Mouse (Mus musculus) spleen, postnatal 4 days (tissue): Measurements from ENCODE around the gene Plcxd3.

Source experiments
- DNase-seq, 2 experiments: peaks; one replicate each; pipeline ENCODE4 v3.0.0; 2022; ENCODE audit warnings: low spot score in 2 of 2

Gene Plcxd3

DNA sequence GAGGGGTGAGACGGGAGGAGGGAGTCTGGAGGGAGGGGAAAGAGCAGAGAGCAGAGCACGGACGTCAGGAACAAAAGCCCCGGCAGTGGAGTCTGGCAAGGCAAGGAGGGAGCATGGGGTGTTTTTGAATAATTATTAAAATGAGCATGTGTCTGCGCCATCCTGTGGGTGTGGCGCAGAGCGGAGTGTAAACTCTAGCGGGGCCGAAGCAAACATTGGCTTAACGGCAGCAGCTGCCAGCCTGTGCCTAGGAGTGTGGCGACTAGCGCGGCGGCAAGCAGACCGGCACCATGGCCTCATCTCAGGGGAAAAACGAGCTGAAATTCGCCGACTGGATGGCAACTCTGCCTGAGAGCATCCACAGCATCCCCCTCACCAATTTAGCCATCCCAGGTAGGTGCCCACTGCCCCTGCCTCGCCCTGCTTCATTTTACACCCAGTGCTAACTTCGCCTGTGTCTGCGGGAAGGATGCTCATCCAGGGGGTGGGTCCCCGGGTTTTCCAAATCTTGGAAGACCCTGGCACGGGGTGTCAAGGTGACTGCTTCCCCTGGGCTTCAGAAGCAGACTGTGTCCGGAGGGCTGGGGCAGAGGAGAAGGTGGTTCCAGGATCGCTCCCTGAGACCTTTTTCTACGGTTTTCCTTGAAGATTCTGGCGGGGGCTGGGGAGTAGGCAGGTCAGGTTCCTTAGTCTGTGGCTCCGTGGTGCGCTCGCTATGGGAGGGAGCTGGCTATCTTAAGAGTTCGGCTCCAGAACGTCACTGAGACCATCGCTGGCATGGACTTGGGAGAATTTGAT, at the start of gene Plcxd3:
Plcxd3 (plus strand) TSS at position 69 of the 798 bp plus-strand sequence.
- DNase-seq = no peak

DNA sequence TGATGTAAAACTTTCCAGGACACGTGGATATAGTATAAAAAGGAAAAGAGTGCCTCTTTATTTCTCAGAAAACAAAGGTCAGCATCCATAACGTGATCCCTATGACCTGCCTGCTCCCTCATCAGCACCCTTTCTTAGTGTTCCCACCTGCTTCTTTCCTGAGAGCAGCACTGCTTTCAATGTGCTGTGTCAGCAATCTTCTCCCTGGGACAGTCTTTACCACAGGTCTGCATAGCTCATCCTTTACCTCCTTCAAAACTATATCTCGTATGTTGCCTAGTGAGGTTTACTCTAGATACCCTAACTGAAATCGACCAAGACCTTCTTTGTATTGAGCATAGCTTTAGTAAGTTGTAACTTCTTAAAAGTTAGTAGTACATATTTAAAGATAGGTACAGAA, 43.4 kb upstream of the Plcxd3 start:
- DNase-seq = no peak

DNA sequence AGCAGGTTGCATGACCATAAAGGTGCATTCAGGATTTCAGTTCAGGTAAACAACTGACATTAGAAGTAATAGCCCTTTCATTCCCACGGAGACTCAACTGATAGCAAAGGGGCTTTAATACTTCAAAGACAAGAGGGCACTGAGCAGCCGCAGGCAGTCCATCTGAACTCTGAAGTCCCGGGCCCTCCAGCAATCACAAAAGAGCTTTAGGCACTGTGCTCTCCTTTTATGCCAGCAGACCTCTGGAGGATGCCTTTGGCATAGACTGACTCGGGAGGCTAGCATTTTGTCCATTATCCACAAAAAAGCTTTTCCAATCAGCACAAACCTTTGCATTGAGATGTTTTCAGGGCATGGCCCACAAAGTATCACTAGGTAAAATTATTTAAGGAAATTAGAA, 33.7 kb upstream of the Plcxd3 start:
- DNase-seq = no peak

DNA sequence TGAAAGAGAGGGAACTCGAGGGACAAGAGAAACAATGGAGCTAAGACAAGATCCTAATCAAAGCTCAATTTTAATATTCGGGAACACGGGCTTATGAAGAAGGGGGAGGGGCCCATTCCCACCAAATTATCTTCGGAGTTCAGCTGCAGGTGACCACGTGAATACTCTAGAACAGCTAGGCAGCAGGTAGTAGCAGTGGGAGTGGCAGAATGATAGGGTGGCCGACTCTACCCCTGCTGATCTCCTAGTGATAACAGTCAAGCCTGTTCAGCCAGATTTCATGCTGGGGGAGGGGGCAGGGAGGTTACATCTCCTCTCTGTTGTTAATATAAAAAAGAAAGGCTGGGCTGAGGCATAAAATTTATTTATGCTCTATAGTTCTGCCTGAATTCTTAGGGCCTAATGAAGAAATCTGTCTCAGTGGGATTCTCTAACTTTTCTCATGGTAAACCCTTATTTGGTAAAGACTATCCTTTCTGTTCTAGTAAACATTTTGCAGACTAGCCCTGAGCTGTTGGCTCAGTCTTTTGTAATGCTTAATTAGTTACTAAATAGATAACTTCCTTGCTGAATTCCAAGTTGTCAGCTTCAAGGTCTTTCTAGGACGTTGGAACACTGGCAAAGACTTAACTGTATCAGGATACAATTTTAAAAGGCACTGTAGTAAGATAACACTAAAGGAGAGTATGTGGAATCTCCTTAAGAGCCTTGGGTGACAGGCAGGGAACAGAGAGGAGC, 26.3 kb upstream of the Plcxd3 start:
- no peak for DNase-seq

DNA sequence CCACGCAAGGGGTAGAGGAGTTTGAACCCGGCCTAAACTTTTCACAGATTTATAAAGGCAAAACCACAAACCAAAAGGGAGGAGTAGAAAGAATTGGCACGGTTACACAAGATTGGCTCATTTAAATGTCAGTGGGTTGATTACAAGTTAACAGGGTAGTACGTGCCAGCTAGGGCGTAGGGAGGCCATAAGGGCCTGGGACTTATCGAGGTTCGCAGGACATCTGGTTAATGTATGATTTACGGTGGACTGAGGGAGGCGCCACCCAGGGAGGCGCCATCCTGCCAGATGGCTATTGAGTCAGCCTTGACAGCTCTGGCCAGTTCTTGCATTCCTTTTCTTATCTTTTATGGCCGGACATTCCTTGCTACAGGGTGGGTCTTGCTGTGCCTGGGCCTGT, 18.9 kb upstream of the Plcxd3 start:
- no peak for DNase-seq

DNA sequence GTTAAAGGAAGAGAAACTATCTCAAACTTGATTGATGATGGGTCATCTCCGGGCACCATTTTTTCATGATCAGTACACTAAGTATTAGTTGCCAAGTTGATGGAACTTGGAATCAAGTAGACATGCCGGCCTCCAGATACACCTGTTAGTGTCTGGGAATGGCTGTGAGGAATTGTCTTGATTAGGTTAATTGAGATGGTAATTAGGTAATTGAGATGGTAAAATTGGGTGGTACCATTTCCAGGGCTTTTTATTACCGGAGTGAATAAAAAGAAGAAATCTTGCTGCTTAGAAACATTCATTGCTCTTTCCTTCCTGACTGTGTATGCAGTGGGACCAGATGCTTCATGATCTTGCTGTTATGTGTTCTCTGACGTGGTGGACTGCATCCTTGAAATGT, 17.6 kb upstream of the Plcxd3 start:
- DNase-seq = no peak

DNA sequence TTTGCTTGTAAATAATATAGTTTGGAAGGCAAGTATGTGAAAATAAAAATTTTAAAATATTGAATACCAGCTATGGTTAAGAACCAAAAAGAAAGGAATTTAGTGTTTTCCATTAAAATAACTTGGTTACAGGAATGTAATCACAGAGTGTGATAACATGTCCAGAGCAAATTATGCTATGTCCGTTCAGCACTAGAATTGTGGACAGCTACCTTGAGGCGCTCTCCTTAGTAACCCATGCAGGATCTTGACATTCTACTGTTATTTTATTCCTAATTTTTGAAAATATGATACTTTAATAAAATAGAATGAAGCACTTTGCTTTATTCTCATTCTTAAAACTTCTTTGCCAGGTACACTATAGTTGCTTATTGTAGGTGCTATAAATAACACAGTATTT, 7.5 kb upstream of the Plcxd3 start:
- DNase-seq = no peak

DNA sequence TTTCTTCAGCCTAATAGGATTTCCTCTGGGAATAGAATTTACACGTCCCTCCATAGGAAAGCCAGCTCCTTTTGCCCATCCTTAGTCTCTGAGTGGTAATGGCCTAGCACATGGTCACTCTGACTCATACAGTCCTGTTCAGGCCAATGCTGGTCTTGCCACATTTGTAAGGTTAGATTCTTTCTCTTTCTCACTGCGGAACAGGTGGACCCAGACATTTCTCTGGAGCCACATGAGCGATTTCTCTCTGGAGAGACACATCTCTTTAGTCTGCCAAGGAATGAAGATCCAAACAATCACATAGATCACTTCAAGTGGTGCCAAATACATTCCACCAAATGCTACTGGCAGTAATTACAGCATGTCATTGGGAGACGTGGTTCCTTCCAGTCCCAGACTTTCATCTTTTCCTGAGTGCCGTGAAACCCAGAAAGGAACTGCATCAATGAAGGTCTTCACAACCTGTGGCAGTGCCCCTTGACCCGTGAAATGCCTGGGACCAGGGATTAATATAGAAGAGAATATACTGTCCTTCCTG, 769 bp upstream of the Plcxd3 start:
- DNase-seq = no peak

DNA sequence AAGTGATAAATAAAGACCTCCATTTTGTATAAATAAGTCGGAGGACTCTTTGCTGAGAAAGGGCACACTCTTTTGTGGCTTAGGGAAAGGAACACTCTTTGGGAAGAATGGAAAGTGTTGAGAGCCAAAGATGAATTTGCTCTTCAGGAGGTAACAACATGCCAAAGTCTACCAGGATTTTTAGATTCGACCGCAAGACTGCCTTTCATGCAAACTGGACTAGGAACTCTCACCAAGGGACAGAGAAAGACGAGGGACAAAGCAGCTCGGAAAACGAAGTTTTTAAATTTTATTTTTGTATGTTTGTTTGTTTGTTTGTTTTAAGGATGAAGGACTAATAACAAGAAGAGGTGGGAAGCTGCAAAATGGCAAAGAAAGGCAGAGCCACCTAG, 264 bp upstream of the Plcxd3 start:
- no peak for DNase-seq

DNA sequence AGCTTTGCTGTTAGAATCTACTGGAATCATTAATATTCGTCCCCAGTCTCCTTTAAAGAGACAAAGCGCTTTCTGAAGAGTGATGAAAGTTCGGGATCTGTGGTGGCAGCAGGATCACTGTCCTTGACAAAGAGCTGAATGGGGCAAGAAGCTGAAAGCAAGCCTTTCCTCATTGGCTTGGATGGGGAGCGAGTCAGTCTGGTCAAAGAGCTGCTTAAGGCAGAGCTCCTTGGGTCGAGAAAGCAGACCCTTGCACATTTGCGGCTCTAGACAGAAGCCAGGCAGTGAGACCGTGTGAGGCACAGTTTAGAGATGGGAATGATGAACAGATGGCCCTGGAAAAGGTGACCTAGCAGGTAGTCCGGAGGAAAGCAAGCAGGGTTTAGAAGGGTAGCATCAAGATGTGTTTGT, 935 bp downstream of the Plcxd3 start:
- DNase-seq = no peak

DNA sequence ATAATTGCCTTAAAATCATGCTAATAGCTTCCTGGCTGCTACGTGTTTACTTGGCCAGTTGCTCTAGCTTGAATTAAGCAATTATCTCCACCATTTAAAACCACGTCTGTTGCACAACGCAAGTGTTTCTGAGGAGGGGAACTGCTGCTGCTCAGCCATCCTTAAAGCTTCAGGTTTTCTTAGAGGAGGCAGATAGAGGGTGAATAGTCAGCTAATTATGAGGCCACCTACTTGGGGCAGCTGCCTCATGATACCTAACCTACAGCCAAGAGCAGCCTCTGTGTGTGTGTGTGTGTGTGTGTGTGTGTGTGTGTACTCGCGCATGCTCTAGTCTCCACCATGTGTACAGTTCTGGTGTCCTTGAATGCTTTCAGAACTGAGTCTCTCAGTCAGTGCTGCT, 3.5 kb downstream of the Plcxd3 start:
- no peak for DNase-seq

DNA sequence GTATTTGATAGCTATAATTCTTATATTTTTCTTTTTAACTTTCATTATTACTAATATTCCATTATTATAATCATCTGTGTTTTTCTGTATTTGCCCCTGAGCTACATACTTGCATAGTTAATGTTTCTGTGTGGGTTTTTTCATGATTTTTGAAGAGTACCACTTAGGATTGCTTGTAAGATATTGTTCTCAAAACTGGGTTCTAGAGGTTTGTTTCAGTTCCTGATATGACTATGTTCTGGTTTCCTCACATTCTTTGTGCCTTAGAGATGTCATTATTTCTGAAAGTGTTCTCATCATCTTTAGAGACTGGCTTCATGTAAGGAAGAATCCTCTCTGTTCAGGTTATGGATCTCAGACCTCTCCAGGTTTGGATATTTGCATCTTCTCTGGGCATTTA, 12.5 kb downstream of the Plcxd3 start:
- DNase-seq = no peak

DNA sequence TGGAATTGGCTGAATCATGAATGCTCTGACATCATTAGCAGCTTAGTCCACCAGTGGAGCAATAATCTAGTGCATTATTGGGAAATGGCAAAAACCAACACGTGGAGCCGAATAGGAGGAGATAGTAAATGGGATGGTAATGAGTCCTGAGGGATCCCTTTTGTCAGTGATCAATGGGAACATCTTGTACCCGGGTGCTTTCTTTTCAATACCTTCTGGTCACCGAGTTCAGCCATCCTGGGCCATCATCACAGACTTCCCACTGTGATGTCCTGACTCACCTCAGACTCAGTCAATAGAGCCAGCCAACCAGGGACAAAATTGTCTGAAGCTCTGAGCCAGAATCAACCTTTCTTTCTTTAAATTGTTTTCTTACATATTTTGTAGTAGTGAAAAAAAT, 24.8 kb downstream of the Plcxd3 start:
- DNase-seq = no peak

DNA sequence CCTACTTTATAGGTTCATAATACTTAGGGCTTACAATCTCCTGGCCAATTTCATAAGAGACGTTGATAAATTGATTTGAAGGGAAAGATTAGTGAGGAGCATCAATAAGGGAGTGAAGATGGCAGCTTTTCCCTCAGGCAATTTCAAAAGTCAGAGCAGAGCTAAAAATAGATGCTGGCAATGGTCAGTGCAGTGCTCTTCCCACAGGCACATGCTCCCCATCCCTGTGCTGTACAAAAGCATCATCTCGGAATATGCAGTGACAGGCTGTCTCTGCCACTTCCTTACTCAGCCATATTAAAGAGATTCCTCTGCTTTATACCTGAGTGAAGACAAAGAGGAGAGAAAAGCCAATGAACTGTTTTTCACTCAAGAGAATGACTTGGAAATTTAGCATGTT, 36.0 kb downstream of the Plcxd3 start:
- DNase-seq = no peak

DNA sequence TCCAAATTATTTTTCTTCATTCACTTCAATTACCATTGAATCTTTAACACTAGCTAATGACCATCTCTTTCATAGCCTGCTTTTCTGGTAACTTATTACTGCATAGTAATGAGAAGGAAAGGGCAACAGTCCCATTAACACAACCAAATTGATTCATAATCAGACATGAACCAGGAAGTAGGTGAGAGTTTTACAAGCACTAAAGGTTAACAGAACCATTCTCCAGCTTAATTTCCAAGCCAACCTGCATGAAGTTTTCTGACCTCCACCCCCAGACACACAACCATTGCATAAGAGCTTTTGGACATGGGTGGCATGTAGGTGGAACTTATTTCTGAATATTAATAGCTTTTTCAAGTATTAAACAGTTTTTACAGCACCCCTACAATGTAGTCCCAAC, 64.8 kb downstream of the Plcxd3 start:
- DNase-seq = no peak

DNA sequence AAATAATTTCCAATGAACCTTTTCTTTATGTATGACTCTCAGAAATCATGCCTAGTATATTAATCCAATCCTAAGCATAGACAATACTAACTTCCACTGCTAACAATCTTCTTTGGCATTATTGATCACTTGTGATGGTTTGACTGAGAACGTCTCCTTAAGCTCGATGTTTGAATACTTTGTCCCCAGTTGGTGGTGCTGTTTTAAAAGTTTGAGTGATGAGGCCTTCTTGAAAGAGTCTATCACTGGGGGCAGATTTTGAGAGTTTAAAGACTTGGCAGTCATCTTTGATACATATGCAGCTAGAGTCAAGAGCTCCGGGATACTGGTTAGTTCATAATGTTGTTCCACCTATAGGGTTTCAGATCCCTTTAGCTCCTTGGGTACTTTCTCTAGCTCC, 120.9 kb downstream of the Plcxd3 start:
- DNase-seq = no peak

DNA sequence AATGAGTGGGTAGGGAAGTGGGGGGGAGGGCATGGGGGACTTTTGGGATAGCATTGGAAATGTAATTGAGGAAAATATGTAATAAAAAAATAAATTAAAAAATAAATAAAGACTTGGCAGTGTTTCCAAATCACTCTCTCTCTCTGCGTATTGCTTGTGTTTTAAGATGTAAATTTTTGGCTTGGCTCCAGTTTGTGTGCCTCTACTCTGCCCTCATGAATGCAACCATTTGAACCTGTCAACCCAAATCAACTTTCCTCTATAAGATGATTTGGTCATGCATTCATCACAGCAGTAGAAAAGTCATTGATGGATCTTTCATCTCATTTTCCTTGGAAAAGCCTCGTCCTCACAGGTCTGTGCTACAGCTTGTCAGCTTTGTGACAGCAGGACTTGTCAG, 121.7 kb downstream of the Plcxd3 start:
- no peak for DNase-seq

DNA sequence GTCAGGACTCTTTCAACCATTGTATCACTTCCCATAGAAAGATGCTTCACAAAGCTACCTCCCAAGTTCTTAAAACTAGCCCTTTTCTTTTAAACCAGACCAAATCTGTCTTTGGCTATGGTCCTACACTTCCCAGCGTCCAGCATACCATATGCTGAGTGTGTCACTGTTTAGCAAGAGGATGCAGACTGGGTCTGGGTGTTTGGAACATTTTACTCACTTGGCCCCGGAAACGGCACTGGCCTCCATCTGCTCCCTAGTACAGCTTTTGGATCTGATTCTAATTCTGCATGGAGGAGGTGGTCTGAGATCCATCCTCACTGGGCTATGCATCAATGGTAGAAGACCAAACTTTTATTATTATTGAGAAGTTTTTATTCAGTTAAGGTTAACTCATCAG, 122.7 kb downstream of the Plcxd3 start:
- DNase-seq = no peak

DNA sequence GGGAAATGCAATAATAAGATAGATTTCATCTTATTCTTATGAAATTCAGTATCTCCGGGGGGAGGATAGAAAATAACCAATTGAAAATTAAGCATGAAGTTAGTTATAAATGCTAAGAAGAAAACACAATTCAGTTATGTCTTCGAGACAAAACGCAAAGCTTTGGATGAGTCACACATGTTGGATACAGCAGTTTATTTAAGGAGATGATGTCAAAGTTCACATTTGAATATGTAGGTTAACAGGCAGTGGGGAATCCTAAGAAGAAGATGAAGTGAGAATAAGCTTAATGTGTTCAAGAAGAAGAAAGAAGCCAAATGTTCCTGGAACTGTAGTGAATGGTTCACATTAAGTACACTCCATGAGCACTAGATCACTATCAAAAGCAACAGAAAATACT, 128.1 kb downstream of the Plcxd3 start:
- DNase-seq = no peak

DNA sequence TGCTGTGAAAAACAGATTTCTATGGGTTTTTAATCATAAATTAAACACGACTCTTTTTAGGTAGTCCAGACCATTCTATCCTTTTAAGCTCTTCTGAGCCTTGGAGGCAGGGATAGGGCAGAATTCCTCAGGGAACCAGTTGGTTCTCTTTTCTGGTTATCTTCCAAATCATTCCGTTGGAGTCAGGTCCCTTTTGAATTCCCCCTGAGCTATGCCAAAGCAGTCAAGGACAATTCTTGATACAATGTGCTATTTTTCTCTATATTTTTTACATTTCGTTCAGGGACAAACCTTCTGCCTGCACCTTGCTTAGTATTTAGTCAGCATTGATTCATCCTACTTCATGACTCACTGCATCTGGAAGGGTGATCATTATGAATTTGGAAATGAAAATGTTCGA, 128.5 kb downstream of the Plcxd3 start:
- no peak for DNase-seq

DNA sequence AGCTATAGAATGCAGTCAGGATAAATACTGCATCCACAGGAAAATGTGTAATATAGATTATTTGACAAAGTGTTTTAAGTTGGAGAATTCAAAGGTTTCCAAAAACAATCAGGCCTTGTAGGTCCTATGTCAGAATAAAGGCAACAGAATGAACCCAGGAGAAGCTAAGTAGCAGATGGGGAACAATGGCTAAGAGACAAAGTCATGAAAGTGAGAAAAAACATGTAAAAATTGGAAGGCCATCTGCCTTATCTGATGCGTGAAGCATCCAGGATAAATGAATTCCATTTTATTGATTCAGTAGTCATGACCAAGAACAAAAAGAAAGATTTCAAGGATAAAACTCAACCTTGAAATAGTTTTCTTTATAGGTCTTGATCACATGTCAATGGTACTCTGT, 139.4 kb downstream of the Plcxd3 start:
- no peak for DNase-seq

DNA sequence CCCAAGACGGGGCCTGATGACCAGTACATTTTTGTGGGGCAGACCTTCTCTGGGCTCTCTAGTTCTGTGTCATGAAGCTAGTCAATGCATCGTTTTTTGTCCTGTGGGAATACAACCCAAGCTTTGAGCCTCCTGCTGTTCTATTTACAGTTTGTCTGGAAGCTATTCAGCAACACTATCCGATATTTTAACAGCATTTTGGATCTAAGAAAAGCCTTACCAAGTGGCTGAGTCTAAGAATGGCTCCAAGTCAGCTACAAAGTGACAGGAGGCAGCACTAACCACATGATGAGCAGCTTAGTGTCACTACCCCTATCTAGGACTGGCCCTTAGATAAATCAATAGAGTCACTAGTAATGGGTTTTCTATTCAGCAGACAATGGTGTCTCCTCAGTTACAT, 149.3 kb downstream of the Plcxd3 start:
- no peak for DNase-seq

DNA sequence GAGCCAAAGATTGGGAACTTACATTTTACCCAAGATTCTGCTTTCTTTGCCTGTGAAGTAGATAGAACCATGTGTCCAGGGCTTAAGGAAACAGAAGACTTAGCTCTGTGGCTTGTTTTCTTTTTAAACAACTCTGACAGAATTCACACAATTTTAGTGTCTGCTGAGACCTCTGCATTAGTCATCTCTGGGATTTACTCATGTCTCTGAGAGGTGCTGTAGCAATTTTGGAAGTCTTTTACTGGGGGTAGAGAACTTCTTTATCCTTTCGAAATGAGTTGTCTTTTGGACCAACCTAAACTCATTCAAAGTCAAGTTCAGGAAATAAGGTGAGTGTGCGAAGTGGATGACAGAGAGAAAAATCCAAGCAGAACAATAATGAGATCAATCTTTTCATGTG, 158.4 kb downstream of the Plcxd3 start:
- DNase-seq = no peak
